8 mouse cellular contexts compared by ENCODE assay signal in the genomic region with DNA sequence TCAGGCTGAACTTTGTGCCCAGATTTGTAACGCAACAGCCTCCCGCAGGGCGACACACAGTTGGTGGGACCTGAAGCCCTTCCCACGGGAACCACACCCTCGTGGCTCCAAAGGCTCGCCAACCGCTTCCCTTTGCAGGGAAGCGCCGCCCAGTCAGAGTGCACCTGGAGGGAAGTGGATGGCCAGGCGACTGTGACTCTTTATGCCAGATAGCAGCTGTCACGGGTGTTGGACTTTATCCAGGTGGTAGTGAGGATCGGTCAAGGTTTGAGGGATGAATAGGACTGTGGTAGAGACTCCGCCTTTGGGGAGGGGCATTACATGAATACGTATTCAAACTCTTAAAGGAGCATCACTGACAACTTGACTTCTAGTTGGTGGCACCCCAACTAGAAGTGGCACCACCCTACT. TPM values are rescaled to one million over a fixed set of nuclear protein-coding genes. Genes with fewer than 3 reads are reported as not detected.
DNase-seq lines count a peak whose midpoint lies in the region; ATAC-seq and TF ChIP-seq lines count a peak whose summit lies in the region.

No protein-coding gene starts in this region.

- H3K9ac ChIP-seq in hindbrain, embryonic 14.5 days: peak overlapping the region; percentile 44
- no peak overlapping the region for H3K9ac ChIP-seq in limb, embryonic 12.5 days (replicated peaks)
- no peak overlapping the region for H3K9ac ChIP-seq in midbrain, embryonic 11.5 days (ENCODE audit: low read length)

- peak overlapping the region; percentile 100 for H3K27ac ChIP-seq in gastrocnemius, adult 2 months
- no peak overlapping the region for H3K27ac ChIP-seq in hindbrain, embryonic 14.5 days
- H3K27ac ChIP-seq in limb, embryonic 12.5 days: no peak overlapping the region
- H3K27ac ChIP-seq in midbrain, embryonic 11.5 days (ENCODE audit: low read depth, low read length): no peak overlapping the region

- ATAC-seq in erythroid progenitor cell, adult 5-6 weeks (replicated peaks; ENCODE audit: low FRiP score, poor library complexity, severe bottlenecking): 0 out of 2 replicates have a peak, but pooled peaks have one; percentile 31
- peak; percentile 13; the same call in 1 of the 2 replicates for ATAC-seq in hindbrain, embryonic 14.5 days (ENCODE audit: low FRiP score)
- ATAC-seq in limb, embryonic 12.5 days (ENCODE audit: insufficient number of reproducible peaks, insufficient read depth, low FRiP score, low TSS enrichment, low read depth): no peak
- ATAC-seq in midbrain, embryonic 11.5 days (ENCODE audit: low FRiP score): no peak

- WGBS in hindbrain, embryonic 14.5 days: 7% methylated on average over 14 of the region's 14 CpGs
- WGBS in limb, embryonic 12.5 days: 13% methylated on average over 14 of the region's 14 CpGs
- 7% methylated on average over 14 of the region's 14 CpGs for WGBS in midbrain, embryonic 11.5 days

- H3K27me3 ChIP-seq in hindbrain, embryonic 14.5 days (ENCODE audit: control insufficient read depth, insufficient read depth, low read length): peaks cover 31% of the 10 kb centered on the region
- peaks cover 30% of the 10 kb centered on the region for H3K27me3 ChIP-seq in limb, embryonic 12.5 days
- peaks cover 17% of the 10 kb centered on the region for H3K27me3 ChIP-seq in midbrain, embryonic 11.5 days (ENCODE audit: control insufficient read depth, insufficient read depth, low read length)

- H3K36me3 ChIP-seq in hindbrain, embryonic 14.5 days (replicated peaks; ENCODE audit: control insufficient read depth, insufficient read depth): peaks cover 22% of the 10 kb centered on the region
- H3K36me3 ChIP-seq in limb, embryonic 12.5 days: peaks cover 33% of the 10 kb centered on the region
- peaks cover 8% of the 10 kb centered on the region for H3K36me3 ChIP-seq in midbrain, embryonic 11.5 days (ENCODE audit: control insufficient read depth, insufficient read depth, low read length)

- H3K4me2 ChIP-seq in hindbrain, embryonic 14.5 days (replicated peaks): peak overlapping the region; percentile 93
- peak overlapping the region; percentile 88; the same call in 1 of the 2 replicates for H3K4me2 ChIP-seq in limb, embryonic 12.5 days
- H3K4me2 ChIP-seq in midbrain, embryonic 11.5 days: peak overlapping the region; percentile 15

- TF ChIP-seq CTCF in gastrocnemius, adult 2 months (IDR thresholded peaks at IDR 0.05): no peak

- H3K4me1 ChIP-seq in hindbrain, embryonic 14.5 days (replicated peaks; ENCODE audit: control insufficient read depth, insufficient read depth, low read length): peaks cover 29% of the 10 kb centered on the region
- peaks cover 22% of the 10 kb centered on the region for H3K4me1 ChIP-seq in limb, embryonic 12.5 days (replicated peaks)
- peaks cover 17% of the 10 kb centered on the region for H3K4me1 ChIP-seq in midbrain, embryonic 11.5 days (ENCODE audit: control insufficient read depth, insufficient read depth, low read length)

- no peaks in the 10 kb centered on the region for H3K9me3 ChIP-seq in hindbrain, embryonic 14.5 days (ENCODE audit: control insufficient read depth, low read length)
- no peaks in the 10 kb centered on the region for H3K9me3 ChIP-seq in limb, embryonic 12.5 days
- no peaks in the 10 kb centered on the region for H3K9me3 ChIP-seq in midbrain, embryonic 11.5 days (ENCODE audit: control insufficient read depth, low read length)

- peak overlapping the region; percentile 92 for H3K4me3 ChIP-seq in gastrocnemius, adult 2 months
- peak overlapping the region; percentile 70 for H3K4me3 ChIP-seq in hindbrain, embryonic 14.5 days (replicated peaks; ENCODE audit: low read length)
- H3K4me3 ChIP-seq in limb, embryonic 12.5 days (replicated peaks): peak overlapping the region; percentile 67; the same call in 1 of the 2 replicates
- no peak overlapping the region for H3K4me3 ChIP-seq in midbrain, embryonic 11.5 days (ENCODE audit: low read depth, low read length)

- peak; percentile 67 for DNase-seq in gastrocnemius, adult 2 months
- DNase-seq in gastrocnemius, postnatal 4 days (ENCODE audit: low spot score in 2 of 2): no peak
- peak; percentile 87 for DNase-seq in adrenal gland, adult 8-10 months
- DNase-seq in hindbrain, embryonic 14.5 days (ENCODE audit: low spot score): peak; percentile 53
- peak; percentile 85 for DNase-seq in midbrain, embryonic 11.5 days (ENCODE audit: low spot score, missing footprints)
- DNase-seq in natural killer cell, adult 2 months (ENCODE audit: low spot score in 2 of 2): no peak

- intact Hi-C loops in gastrocnemius, adult 2 months (cut with DNase I): loop anchor here (2.0 kb wide), 1 partner anchor 14 kb away; a partner anchor contains a TSS

RNA-seq across cellular contexts. Expression of a gene that starts 0.6 kb away (rescaled TPM):
- total RNA-seq in gastrocnemius, adult 2 months (2021): 1 to 10 TPM; 2.1 to 2.2 TPM
- 1 to 10 TPM; 3.1 to 3.9 TPM for total RNA-seq in gastrocnemius, postnatal 4 days (2021)
- 10 to 100 TPM in 3 of 4 experiments, 1 to 10 TPM in 1; 9.7 to 13.0 (median 11.5) TPM for total RNA-seq in adrenal gland, adult 8-10 months (2022)
- 2.9 TPM in 1 of 2 replicates, not detected in the other for total RNA-seq in erythroid progenitor cell, adult 5-6 weeks (2015; ENCODE audit: low replicate concordance)
- total RNA-seq in erythroid progenitor cell, adult 5-6 weeks (2017; ENCODE audit: low replicate concordance): 0.64 and 1.4 TPM in 2 replicates
- 3.1 and 3.7 TPM in 2 replicates for polyA plus RNA-seq in hindbrain, embryonic 14.5 days (2014; fragmentation: Nextera tagmentation; extraction: Ambion mirVana)
- polyA plus RNA-seq in limb, embryonic 12.5 days (2016; fragmentation: Nextera tagmentation; extraction: Ambion mirVana): 2.3 and 3.2 TPM in 2 replicates
- polyA plus RNA-seq in midbrain, embryonic 11.5 days (2014; fragmentation: Nextera tagmentation; extraction: Ambion mirVana): 1.5 and 2.0 TPM in 2 replicates

RNA-seq across cellular contexts. Expression of a gene that starts 13.8 kb away (rescaled TPM):
- total RNA-seq in gastrocnemius, adult 2 months (2021): 1 to 10 TPM; 1.4 to 2.0 TPM
- total RNA-seq in gastrocnemius, postnatal 4 days (2021): 10 to 100 TPM; 20.9 to 24.8 TPM
- total RNA-seq in adrenal gland, adult 8-10 months (2022): 10 to 100 TPM; 26.9 to 41.0 (median 37.1) TPM
- total RNA-seq in erythroid progenitor cell, adult 5-6 weeks (2015; ENCODE audit: low replicate concordance): not detected in 2 replicates
- not detected in 2 replicates for total RNA-seq in erythroid progenitor cell, adult 5-6 weeks (2017; ENCODE audit: low replicate concordance)
- 7.0 and 7.2 TPM in 2 replicates for polyA plus RNA-seq in hindbrain, embryonic 14.5 days (2014; fragmentation: Nextera tagmentation; extraction: Ambion mirVana)
- 40.3 and 47.9 TPM in 2 replicates for polyA plus RNA-seq in limb, embryonic 12.5 days (2016; fragmentation: Nextera tagmentation; extraction: Ambion mirVana)
- polyA plus RNA-seq in midbrain, embryonic 11.5 days (2014; fragmentation: Nextera tagmentation; extraction: Ambion mirVana): 15.6 and 17.4 TPM in 2 replicates

RNA-seq across cellular contexts. Expression of a gene that starts 14.0 kb away (rescaled TPM):
- 10 to 100 TPM; 44.5 to 45.4 TPM for total RNA-seq in gastrocnemius, adult 2 months (2021)
- total RNA-seq in gastrocnemius, postnatal 4 days (2021): 10 to 100 TPM; 62.4 to 86.4 TPM
- 100 to 1,000 TPM in 3 of 4 experiments, 10 to 100 TPM in 1; 83.9 to 238 (median 155) TPM for total RNA-seq in adrenal gland, adult 8-10 months (2022)
- 104 and 111 TPM in 2 replicates for total RNA-seq in erythroid progenitor cell, adult 5-6 weeks (2015; ENCODE audit: low replicate concordance)
- total RNA-seq in erythroid progenitor cell, adult 5-6 weeks (2017; ENCODE audit: low replicate concordance): 106 and 112 TPM in 2 replicates
- 65.3 and 66.7 TPM in 2 replicates for polyA plus RNA-seq in hindbrain, embryonic 14.5 days (2014; fragmentation: Nextera tagmentation; extraction: Ambion mirVana)
- 62.2 and 80.5 TPM in 2 replicates for polyA plus RNA-seq in limb, embryonic 12.5 days (2016; fragmentation: Nextera tagmentation; extraction: Ambion mirVana)
- polyA plus RNA-seq in midbrain, embryonic 11.5 days (2014; fragmentation: Nextera tagmentation; extraction: Ambion mirVana): 44.4 and 45.6 TPM in 2 replicates

RNA-seq across cellular contexts. Expression of a gene that starts 31.6 kb away (rescaled TPM):
- total RNA-seq in gastrocnemius, adult 2 months (2021): 1 to 10 TPM; 1.8 to 4.7 TPM
- 1 to 10 TPM; 5.3 to 6.6 TPM for total RNA-seq in gastrocnemius, postnatal 4 days (2021)
- 1 to 10 TPM in 3 of 4 experiments, under 1 TPM in 1; 0.80 to 2.0 (median 1.6) TPM for total RNA-seq in adrenal gland, adult 8-10 months (2022)
- not detected in 2 replicates for total RNA-seq in erythroid progenitor cell, adult 5-6 weeks (2015; ENCODE audit: low replicate concordance)
- under 0.01 TPM in 1 of 2 replicates, not detected in the other for total RNA-seq in erythroid progenitor cell, adult 5-6 weeks (2017; ENCODE audit: low replicate concordance)
- polyA plus RNA-seq in hindbrain, embryonic 14.5 days (2014; fragmentation: Nextera tagmentation; extraction: Ambion mirVana): 148 and 151 TPM in 2 replicates
- 1.6 and 1.9 TPM in 2 replicates for polyA plus RNA-seq in limb, embryonic 12.5 days (2016; fragmentation: Nextera tagmentation; extraction: Ambion mirVana)
- 33.8 and 43.6 TPM in 2 replicates for polyA plus RNA-seq in midbrain, embryonic 11.5 days (2014; fragmentation: Nextera tagmentation; extraction: Ambion mirVana)

Comparison
In these comparisons a context has a peak if more than half of its experiments do, and no peak if none do; other contexts are left out.
1. DNase-seq: peak in gastrocnemius, adult 2 months (single experiment), adrenal gland, adult 8-10 months (single experiment), hindbrain, embryonic 14.5 days (single experiment) and midbrain, embryonic 11.5 days (single experiment); none in gastrocnemius, postnatal 4 days (0 of 2) and natural killer cell, adult 2 months (0 of 2).
2. RNA of a gene that starts 13.8 kb away (total RNA-seq): 26.9 to 41.0 TPM in adrenal gland, adult 8-10 months and 20.9 to 24.8 TPM in gastrocnemius, postnatal 4 days; 1.4 to 2.0 TPM in gastrocnemius, adult 2 months and not detected in erythroid progenitor cell, adult 5-6 weeks; every median in the first group is over 4 times any median in the second.
3. ATAC-seq: peak in erythroid progenitor cell, adult 5-6 weeks (single experiment) and hindbrain, embryonic 14.5 days (single experiment); none in limb, embryonic 12.5 days (single experiment) and midbrain, embryonic 11.5 days (single experiment).
4. H3K4me2 ChIP-seq: peak in every context shown above with its lines; median percentile 93 in hindbrain, embryonic 14.5 days; 88 in limb, embryonic 12.5 days; 15 in midbrain, embryonic 11.5 days.